Mouse (Mus musculus) lung, embryonic 16.5 days (tissue): ENCODE data around the gene Mast3. TPM values are rescaled to one million over a fixed set of nuclear protein-coding genes. Genes with fewer than 3 reads are reported as not detected.

Experiments used
- ATAC-seq: fragments of 200-750 bp; cut with Nextera tagmentation; 2 replicates; pipeline ENCODE4 v1.8.0; 2017; ENCODE audit warnings: low read depth, mild to moderate bottlenecking, moderate library complexity
- H3K27ac ChIP-seq: fragments of 300-500 bp; sonication (generic); 2 replicates; pipeline ENCODE4 v1.5.1; 2014; ENCODE audit warnings: mild to moderate bottlenecking, control low read depth, low read length
- H3K27me3 ChIP-seq: fragments of 300-500 bp; sonication (generic); 2 replicates; pipeline ENCODE4 v1.6.1; 2014; ENCODE audit warnings: low read depth, low read length, mixed read lengths; ENCODE audit not compliant: control insufficient read depth, insufficient read depth
- H3K36me3 ChIP-seq: fragments of 300-500 bp; sonication (generic); 2 replicates; pipeline ENCODE4 v1.6.1; 2014; ENCODE audit warnings: low read length; ENCODE audit not compliant: control insufficient read depth, insufficient read depth
- H3K4me1 ChIP-seq: fragments of 300-500 bp; sonication (generic); replicated peaks from 2 replicates; pipeline ENCODE4 v1.6.1; 2014; ENCODE audit warnings: low read length, mixed read lengths; ENCODE audit not compliant: control insufficient read depth, insufficient read depth
- H3K4me2 ChIP-seq: fragments of 300-500 bp; sonication (generic); 2 replicates; pipeline ENCODE4 v1.6.1; 2014; ENCODE audit warnings: low read depth, low read length, control low read depth
- H3K4me3 ChIP-seq: fragments of 300-500 bp; sonication (generic); 2 replicates; pipeline ENCODE4 v1.5.1; 2014; ENCODE audit warnings: mild to moderate bottlenecking, low read length, control low read depth
- H3K9ac ChIP-seq: fragments of 300-500 bp; sonication (generic); 2 replicates; pipeline ENCODE4 v1.6.1; 2014; ENCODE audit warnings: low read length, control low read depth
- H3K9me3 ChIP-seq: fragments of 300-500 bp; sonication (generic); 2 replicates; pipeline ENCODE4 v1.6.1; 2016; ENCODE audit warnings: low read length; ENCODE audit not compliant: control insufficient read depth
- WGBS: fragments of 180-500 bp; shearing (Covaris S2); extraction: QIAGEN DNeasy Blood & Tissue Kit; methylation state at CpG from one replicate; pipeline ENCODE4 v1.1.7; 2014; 5-methylcytosine and 5-hydroxymethylcytosine counted together
- polyA plus RNA-seq: library from polyadenylated mRNA; unstranded; fragments of >200 nt; fragmentation: Nextera tagmentation; extraction: Ambion mirVana; gene quantifications from 2 replicates; pipeline ENCODE4 v1.2.1, GENCODE M21; 2015

The Mast3 gene
- polyA plus RNA-seq, 1 experiment from 2014 or later = 14.3 TPM

- Histone ChIP-seq H3K27ac (no peak overlapping the region), H3K9me3 (no peaks in the 10 kb centered on the region), H3K9ac (no peak overlapping the region), H3K27me3 (no peaks in the 10 kb centered on the region), H3K4me2 (no peak overlapping the region), H3K4me3 (no peak overlapping the region), H3K4me1 (peaks cover 46% of the 10 kb centered on the region), H3K36me3 (peaks cover 23% of the 10 kb centered on the region)
- WGBS = 93% methylated on average over 13 of the region's 13 CpGs
- no peak for ATAC-seq
Measured at GRCm38 (mm10) chr8:70770748-70771147, 34.1 kb downstream of the Mast3 start.

GRCm38 (mm10) chr8:70769858-70770257 is 35.0 kb downstream of the Mast3 start:
- H3K9ac ChIP-seq = no peak overlapping the region
- ATAC-seq = no peak
- peaks cover 23% of the 10 kb centered on the region for H3K36me3 ChIP-seq
- H3K27ac ChIP-seq = no peak overlapping the region
- peaks cover 39% of the 10 kb centered on the region for H3K4me1 ChIP-seq
- H3K4me3 ChIP-seq = no peak overlapping the region
- no peaks in the 10 kb centered on the region for H3K9me3 ChIP-seq
- no peaks in the 10 kb centered on the region for H3K27me3 ChIP-seq
- 67% methylated on average over 12 of the region's 12 CpGs for WGBS
- no peak overlapping the region for H3K4me2 ChIP-seq

- no peak overlapping the region for H3K9ac ChIP-seq
- H3K9me3 ChIP-seq = no peaks in the 10 kb centered on the region
- peak; percentile 41 for ATAC-seq
- H3K4me3 ChIP-seq = no peak overlapping the region
- H3K27me3 ChIP-seq = no peaks in the 10 kb centered on the region
- H3K4me2 ChIP-seq = no peak overlapping the region
- peaks cover 19% of the 10 kb centered on the region for H3K36me3 ChIP-seq
- H3K27ac ChIP-seq = no peak overlapping the region
- whole genome bisulfite sequencing = 5% methylated on average over 26 of the region's 26 CpGs
- H3K4me1 ChIP-seq = peaks cover 34% of the 10 kb centered on the region
Measured at GRCm38 (mm10) chr8:70769359-70769758, 35.5 kb downstream of the Mast3 start.

GRCm38 (mm10) chr8:70768956-70769355 is 35.9 kb downstream of the Mast3 start:
- H3K4me2 ChIP-seq = no peak overlapping the region
- no peak overlapping the region for H3K4me3 ChIP-seq
- no peak overlapping the region for H3K27ac ChIP-seq
- peaks cover 18% of the 10 kb centered on the region for H3K36me3 ChIP-seq
- H3K4me1 ChIP-seq = peaks cover 30% of the 10 kb centered on the region
- H3K27me3 ChIP-seq = no peaks in the 10 kb centered on the region
- H3K9ac ChIP-seq = no peak overlapping the region
- no peaks in the 10 kb centered on the region for H3K9me3 ChIP-seq
- WGBS = 82% methylated on average over 16 of the region's 16 CpGs
- no peak for ATAC-seq

- Histone ChIP-seq H3K9me3 (no peaks in the 10 kb centered on the region), H3K4me2 (no peak overlapping the region), H3K36me3 (peaks cover 18% of the 10 kb centered on the region), H3K9ac (no peak overlapping the region), H3K27ac (no peak overlapping the region), H3K27me3 (no peaks in the 10 kb centered on the region), H3K4me3 (no peak overlapping the region), H3K4me1 (peaks cover 23% of the 10 kb centered on the region)
- WGBS = 90% methylated on average over 32 of the region's 32 CpGs
- ATAC-seq = no peak
Measured at GRCm38 (mm10) chr8:70768231-70768776, 36.5 kb downstream of the Mast3 start.

- no peaks in the 10 kb centered on the region for H3K9me3 ChIP-seq
- H3K36me3 ChIP-seq = peaks cover 18% of the 10 kb centered on the region
- H3K4me3 ChIP-seq = no peak overlapping the region
- peaks cover 15% of the 10 kb centered on the region for H3K4me1 ChIP-seq
- H3K27me3 ChIP-seq = no peaks in the 10 kb centered on the region
- no peak for ATAC-seq
- WGBS = 78% methylated on average over 6 of the region's 6 CpGs
- no peak overlapping the region for H3K4me2 ChIP-seq
- H3K9ac ChIP-seq = no peak overlapping the region
- no peak overlapping the region for H3K27ac ChIP-seq
Measured at GRCm38 (mm10) chr8:70767503-70767902, 37.4 kb downstream of the Mast3 start.

GRCm38 (mm10) chr8:70766571-70767440 is 38.0 kb downstream of the Mast3 start:
- peaks cover 13% of the 10 kb centered on the region for H3K36me3 ChIP-seq

GRCm38 (mm10) chr8:70765838-70766570 is 38.9 kb downstream of the Mast3 start:
- peaks cover 13% of the 10 kb centered on the region for H3K4me1 ChIP-seq
- H3K9me3 ChIP-seq = no peaks in the 10 kb centered on the region
- peak overlapping the region; percentile 73 for H3K9ac ChIP-seq
- peak overlapping the region; percentile 95 for H3K4me2 ChIP-seq
- peaks cover 10% of the 10 kb centered on the region for H3K36me3 ChIP-seq
- under 1% methylated on average over 34 of the region's 34 CpGs for WGBS
- no peaks in the 10 kb centered on the region for H3K27me3 ChIP-seq
- H3K4me3 ChIP-seq = peak overlapping the region; percentile 57
- ATAC-seq = 0 out of 2 replicates have a peak, but pooled peaks have one; percentile 3
- H3K27ac ChIP-seq = peak overlapping the region; percentile 60

More at GRCm38 (mm10) chr8:70766571-70767440, 38.0 kb downstream of the Mast3 start:
- Histone ChIP-seq H3K4me3 (peak overlapping the region; percentile 57), H3K4me1 (peaks cover 13% of the 10 kb centered on the region), H3K4me2 (peak overlapping the region; percentile 95), H3K27ac (peak overlapping the region; percentile 60), H3K9me3 (no peaks in the 10 kb centered on the region), H3K27me3 (no peaks in the 10 kb centered on the region), H3K9ac (peak overlapping the region; percentile 73)
- ATAC-seq = peak; percentile 67
- 7% methylated on average over 21 of the region's 21 CpGs for WGBS

- ATAC-seq = no peak
- no peak overlapping the region for H3K27ac ChIP-seq
- peak overlapping the region; percentile 95 for H3K4me2 ChIP-seq
- H3K27me3 ChIP-seq = no peaks in the 10 kb centered on the region
- H3K9me3 ChIP-seq = no peaks in the 10 kb centered on the region
- peak overlapping the region; percentile 57 for H3K4me3 ChIP-seq
- H3K4me1 ChIP-seq = peaks cover 13% of the 10 kb centered on the region
- peaks cover 6% of the 10 kb centered on the region for H3K36me3 ChIP-seq
- WGBS = 63% methylated on average over 9 of the region's 9 CpGs
- peak overlapping the region; percentile 73 for H3K9ac ChIP-seq
Measured at GRCm38 (mm10) chr8:70765329-70765728, 39.5 kb downstream of the Mast3 start.
